In genomic region chr9:33475106-33475505, GRCm38 (mm10) we compare ENCODE assay signal across 22 mouse cellular contexts.
"Had no signal": no experiment of that assay in that cellular context is flagged by ENCODE, and none has a peak within 500 bp of the region (broad histone marks: within the 10 kb centered on the region; RNA-seq: fewer than 3 reads in every experiment).

No protein-coding gene starts in this region.

- H3K9ac ChIP-seq: heart, embryonic 12.5 days; hindbrain, embryonic 12.5 days; hindbrain, embryonic 14.5 days; intestine, embryonic 15.5 days; limb, embryonic 13.5 days; limb, embryonic 15.5 days; liver, embryonic 12.5 days had no signal

- H3K36me3 ChIP-seq: heart, embryonic 10.5 days; heart, embryonic 12.5 days; hindbrain, embryonic 10.5 days; hindbrain, embryonic 12.5 days; intestine, embryonic 15.5 days; limb, embryonic 13.5 days; limb, embryonic 15.5 days; liver, embryonic 12.5 days had no signal

- H3K27ac ChIP-seq: gastrocnemius, adult 2 months; heart, embryonic 10.5 days; hindbrain, embryonic 10.5 days; hindbrain, embryonic 12.5 days; hindbrain, embryonic 14.5 days; intestine, embryonic 15.5 days; layer of hippocampus, adult 2 months; limb, embryonic 13.5 days; limb, embryonic 15.5 days; liver, embryonic 12.5 days had no signal

- DNase-seq: gastrocnemius, adult 2 months; gastrocnemius, postnatal 10 days; gastrocnemius, postnatal 25 days; heart, adult 18-20 months; heart, postnatal 10 days; heart, postnatal 4 days; kidney, adult 18-20 months; kidney, adult 8-10 months; kidney, postnatal 10 days; kidney, postnatal 25 days; kidney, postnatal 4 days; left cerebral cortex, postnatal 4 days had no signal

- H3K4me3 ChIP-seq: gastrocnemius, adult 2 months; heart, embryonic 10.5 days; heart, embryonic 12.5 days; hindbrain, embryonic 10.5 days; hindbrain, embryonic 12.5 days; intestine, embryonic 15.5 days; layer of hippocampus, adult 2 months; limb, embryonic 13.5 days; limb, embryonic 15.5 days; liver, embryonic 12.5 days had no signal

- H3K4me2 ChIP-seq: heart, embryonic 12.5 days; hindbrain, embryonic 12.5 days; hindbrain, embryonic 14.5 days; intestine, embryonic 15.5 days; limb, embryonic 13.5 days; limb, embryonic 15.5 days; liver, embryonic 12.5 days had no signal

- H3K4me1 ChIP-seq: heart, embryonic 10.5 days; heart, embryonic 12.5 days; hindbrain, embryonic 10.5 days; hindbrain, embryonic 12.5 days; intestine, embryonic 15.5 days; limb, embryonic 13.5 days; limb, embryonic 15.5 days; liver, embryonic 12.5 days had no signal

- H3K9me3 ChIP-seq: heart, embryonic 10.5 days; heart, embryonic 12.5 days; hindbrain, embryonic 10.5 days; hindbrain, embryonic 12.5 days; intestine, embryonic 15.5 days; limb, embryonic 13.5 days; limb, embryonic 15.5 days; liver, embryonic 12.5 days had no signal

- H3K27me3 ChIP-seq: heart, embryonic 12.5 days; hindbrain, embryonic 12.5 days; intestine, embryonic 15.5 days; limb, embryonic 13.5 days; limb, embryonic 15.5 days; liver, embryonic 12.5 days had no signal
